In genomic region chr10:107912084-107912573, GRCm38 (mm10) we compare ENCODE assay signal across 28 mouse cellular contexts. TPM values are rescaled to one million over a fixed set of nuclear protein-coding genes. Genes with fewer than 3 reads are reported as not detected.
"Had no signal": no experiment of that assay in that cellular context is flagged by ENCODE, and none has a peak within 500 bp of the region (broad histone marks: within the 10 kb centered on the region; RNA-seq: fewer than 3 reads in every experiment).

TSS of gene Otogl (minus strand) at chr10:107912134.

- H3K36me3 ChIP-seq: embryonic facial prominence, embryonic 10.5 days; embryonic facial prominence, embryonic 12.5 days; embryonic facial prominence, embryonic 13.5 days; embryonic facial prominence, embryonic 15.5 days; forebrain, embryonic 10.5 days; forebrain, embryonic 12.5 days; forebrain, embryonic 15.5 days had no signal

- DNase-seq: cerebellum, adult 9-10 months; cerebellum, adult 9-11 months; cerebellum, postnatal 10 days; cerebellum, postnatal 14 days; cerebellum, postnatal 25 days; cerebellum, postnatal 36 days; embryo, embryonic 11 days; forebrain, postnatal 0 days; gastrocnemius, adult 2 months; gastrocnemius, postnatal 10 days; gastrocnemius, postnatal 14 days; gastrocnemius, postnatal 25 days; gastrocnemius, postnatal 36 days; heart, adult 11 months; heart, adult 18-20 months; heart, adult 2 months had no signal

- ATAC-seq: forebrain, embryonic 13.5 days; forebrain, embryonic 14.5 days; forebrain, embryonic 15.5 days; forebrain, embryonic 16.5 days; forebrain, postnatal 0 days had no signal

- H3K4me2 ChIP-seq: embryonic facial prominence, embryonic 12.5 days; embryonic facial prominence, embryonic 13.5 days; embryonic facial prominence, embryonic 15.5 days; forebrain, embryonic 12.5 days; forebrain, embryonic 13.5 days; forebrain, embryonic 15.5 days had no signal

- H3K9ac ChIP-seq: embryonic facial prominence, embryonic 12.5 days; embryonic facial prominence, embryonic 13.5 days; embryonic facial prominence, embryonic 15.5 days; forebrain, embryonic 12.5 days; forebrain, embryonic 13.5 days; forebrain, embryonic 15.5 days; forebrain, postnatal 0 days had no signal

- H3K27me3 ChIP-seq: embryonic facial prominence, embryonic 12.5 days; embryonic facial prominence, embryonic 13.5 days; embryonic facial prominence, embryonic 15.5 days; forebrain, embryonic 12.5 days; forebrain, embryonic 13.5 days; forebrain, embryonic 15.5 days had no signal

- H3K4me1 ChIP-seq: embryonic facial prominence, embryonic 10.5 days; embryonic facial prominence, embryonic 13.5 days; embryonic facial prominence, embryonic 15.5 days; forebrain, embryonic 10.5 days; forebrain, embryonic 12.5 days; forebrain, embryonic 13.5 days; forebrain, embryonic 15.5 days had no signal

- H3K9me3 ChIP-seq: embryonic facial prominence, embryonic 10.5 days; embryonic facial prominence, embryonic 15.5 days; forebrain, embryonic 12.5 days; forebrain, embryonic 15.5 days had no signal

- H3K4me3 ChIP-seq: embryonic facial prominence, embryonic 10.5 days; embryonic facial prominence, embryonic 12.5 days; embryonic facial prominence, embryonic 13.5 days; embryonic facial prominence, embryonic 15.5 days; erythroblast, embryonic 14.5 days; forebrain, embryonic 10.5 days; forebrain, embryonic 12.5 days; forebrain, embryonic 13.5 days; forebrain, embryonic 15.5 days; gastrocnemius, adult 2 months; heart, adult 2 months had no signal

- H3K27ac ChIP-seq: embryonic facial prominence, embryonic 10.5 days; embryonic facial prominence, embryonic 12.5 days; embryonic facial prominence, embryonic 13.5 days; embryonic facial prominence, embryonic 15.5 days; forebrain, embryonic 10.5 days; forebrain, embryonic 12.5 days; forebrain, embryonic 13.5 days; forebrain, embryonic 15.5 days; gastrocnemius, adult 2 months; heart, adult 2 months had no signal

RNA-seq across cellular contexts. Expression of gene Otogl, which starts in this region (rescaled TPM):
- total RNA-seq: gastrocnemius, postnatal 25 days; gastrocnemius, postnatal 36 days had no signal
- polyA plus RNA-seq: erythroblast, embryonic 14.5 days; forebrain, embryonic 10.5 days; forebrain, embryonic 11.5 days; forebrain, embryonic 12.5 days; forebrain, embryonic 13.5 days had no signal
